Mouse (Mus musculus) neural tube, embryonic 10.5 days (tissue): ENCODE data around the gene Hsf4.

Experiments
- DNase-seq: peaks from one replicate; pipeline ENCODE4 v3.0.0-alpha.2; 2017; ENCODE audit warnings: low spot score; ENCODE audit errors: extremely low spot score

Gene Hsf4

DNA sequence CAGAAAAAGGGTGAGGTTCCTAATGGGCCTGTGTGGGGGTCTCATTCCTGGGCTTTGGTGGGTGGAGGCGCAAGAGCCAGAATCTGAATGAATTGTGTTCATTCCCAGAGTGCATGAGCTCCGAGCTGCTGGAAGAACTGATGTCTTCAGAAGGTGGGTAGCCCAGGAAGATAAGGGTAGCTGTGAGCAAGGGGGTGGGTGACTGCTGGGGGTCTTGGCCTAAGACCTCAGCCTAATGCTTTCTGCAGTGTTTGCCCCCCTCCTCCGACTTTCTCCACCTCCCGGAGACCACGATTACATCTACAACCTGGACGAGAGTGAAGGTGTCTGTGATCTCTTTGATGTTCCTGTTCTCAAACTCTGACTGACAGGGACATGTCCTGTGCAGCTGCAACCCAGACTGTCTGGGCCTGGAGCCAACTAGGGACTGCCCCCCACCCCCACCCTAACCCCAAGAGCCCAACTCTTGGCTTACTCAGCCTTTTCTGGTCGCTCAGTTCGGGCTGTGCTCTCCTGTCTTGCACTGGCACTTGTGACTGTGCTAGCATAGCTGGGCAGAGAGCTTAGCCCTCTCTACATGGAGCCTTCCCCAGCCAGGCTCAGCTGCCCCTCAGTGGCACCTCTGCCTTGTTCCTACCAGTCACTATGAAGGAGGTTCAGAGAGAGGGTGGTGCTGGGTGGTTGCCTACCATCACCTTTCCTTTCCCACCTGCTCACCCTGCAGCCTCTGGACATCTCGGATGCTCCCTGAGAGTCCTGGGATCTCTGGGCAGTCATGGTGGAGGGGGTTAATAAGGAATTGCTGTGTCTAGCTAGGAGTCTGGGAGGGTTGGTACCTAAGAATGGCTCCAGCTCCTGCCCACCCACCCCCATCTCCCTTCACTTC is 35.0 kb downstream of the Hsf4 start:
- no peak for DNase-seq

DNA sequence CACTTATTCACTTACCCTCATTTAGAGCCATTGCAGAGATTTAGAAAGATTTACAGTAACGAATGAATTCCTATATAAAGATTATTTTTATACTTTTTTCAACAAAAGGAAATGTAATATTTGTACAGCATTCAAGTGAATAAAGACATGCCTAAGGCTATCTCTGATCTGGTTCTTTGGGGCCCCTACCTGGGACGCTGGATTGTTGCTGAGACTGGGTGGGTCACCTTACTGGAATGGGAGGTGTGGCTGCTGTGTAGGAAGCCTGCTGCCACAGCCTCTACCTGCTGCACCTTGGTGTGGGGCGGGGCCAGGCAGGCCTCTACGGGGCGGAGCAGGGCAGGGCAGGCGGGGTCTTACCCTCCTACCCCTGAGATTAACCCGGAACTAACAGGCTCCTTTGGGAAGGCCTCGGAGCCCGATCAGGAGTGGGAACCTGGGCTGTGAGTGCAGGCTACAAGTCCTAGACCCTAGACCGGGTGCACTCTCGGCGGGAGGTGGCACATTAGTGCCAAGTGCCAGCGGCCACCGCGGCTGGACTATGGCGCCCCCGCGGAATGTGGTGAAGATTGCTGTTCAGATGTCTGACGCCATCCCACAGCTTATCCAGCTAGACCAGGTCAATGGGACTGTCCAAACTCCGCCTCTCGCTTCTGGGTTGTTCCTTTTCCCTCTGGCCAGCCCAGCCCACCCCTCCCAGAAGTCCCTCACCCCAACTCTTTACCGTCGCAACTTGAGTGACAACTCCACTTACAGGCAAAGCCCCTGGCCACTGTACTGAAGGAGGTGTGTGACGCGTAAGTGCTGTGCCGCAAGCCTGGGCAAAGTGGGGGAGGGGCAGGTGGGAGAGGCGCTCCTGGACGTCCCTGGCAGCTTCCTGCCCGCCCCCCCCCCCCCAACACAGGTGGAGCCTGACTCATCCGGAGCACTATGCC is 35.9 kb downstream of the Hsf4 start, which contains the start of gene Elmo3:
Gene Elmo3 (plus strand): TSS at position 391 of the 935 bp plus-strand sequence.
- peak; percentile 49 for DNase-seq

DNA sequence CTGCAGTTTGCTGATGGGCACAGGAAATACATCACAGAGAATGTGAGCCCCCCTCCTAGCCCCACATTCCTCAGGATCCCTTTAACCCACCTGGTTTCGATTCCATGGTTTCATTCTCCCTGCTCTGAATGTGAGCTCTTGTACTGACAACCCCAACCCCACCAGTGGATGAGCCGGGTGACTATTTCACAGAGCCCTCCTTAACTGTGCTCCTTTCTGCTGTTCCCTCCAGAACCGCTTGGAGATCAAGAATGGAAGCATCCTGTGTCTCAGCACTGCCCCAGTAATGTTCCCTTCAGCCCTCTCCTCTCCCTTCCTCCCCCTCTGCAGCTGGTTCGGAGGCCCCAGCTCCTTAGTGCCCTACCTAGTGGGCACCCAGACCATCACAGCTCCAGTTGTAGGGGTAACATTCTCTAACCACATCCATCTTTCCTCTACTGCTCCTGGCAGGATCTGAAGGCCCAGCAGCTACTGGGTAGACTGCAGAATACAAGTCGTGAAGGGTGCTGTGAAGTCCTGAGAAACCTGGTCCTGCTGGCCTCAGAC is 36.6 kb downstream of the Hsf4 start:
- DNase-seq, result no peak

DNA sequence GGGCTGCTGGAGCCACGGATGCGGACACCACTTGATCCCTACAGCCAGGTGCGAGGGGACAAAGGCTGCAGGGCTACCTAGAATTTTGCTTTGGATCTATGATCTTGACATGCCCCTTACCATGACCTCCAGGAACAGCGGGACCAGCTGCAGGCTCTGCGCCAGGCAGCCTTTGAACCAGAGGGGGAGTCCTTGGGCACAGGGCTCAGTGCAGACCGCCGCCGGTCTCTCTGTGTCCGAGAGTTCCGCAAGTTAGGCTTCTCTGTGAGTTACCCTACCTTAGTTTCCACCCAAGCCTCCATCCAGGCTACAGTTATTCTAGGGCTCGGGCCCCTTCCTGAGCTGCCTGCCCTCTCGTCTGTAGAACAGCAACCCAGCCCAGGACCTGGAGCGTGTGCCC is 38.1 kb downstream of the Hsf4 start:
- DNase-seq, result no peak

DNA sequence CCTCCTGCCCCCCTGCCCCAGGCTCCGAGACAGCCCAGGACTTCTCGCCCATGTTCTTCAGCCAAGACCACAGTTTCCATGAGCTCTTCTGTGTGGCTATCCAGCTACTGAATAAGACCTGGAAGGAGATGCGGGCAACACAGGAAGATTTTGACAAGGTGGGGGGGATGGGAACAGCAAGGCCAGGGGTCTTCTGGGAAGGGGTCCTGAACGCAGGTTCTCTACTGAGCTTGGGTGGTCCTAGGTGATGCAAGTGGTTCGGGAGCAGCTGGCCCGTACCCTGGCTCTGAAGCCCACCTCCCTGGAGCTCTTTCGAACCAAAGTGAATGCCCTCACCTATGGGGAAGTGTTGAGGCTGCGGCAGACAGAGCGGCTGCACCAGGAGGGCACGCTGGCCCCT is 38.8 kb downstream of the Hsf4 start:
- DNase-seq, result no peak

DNA sequence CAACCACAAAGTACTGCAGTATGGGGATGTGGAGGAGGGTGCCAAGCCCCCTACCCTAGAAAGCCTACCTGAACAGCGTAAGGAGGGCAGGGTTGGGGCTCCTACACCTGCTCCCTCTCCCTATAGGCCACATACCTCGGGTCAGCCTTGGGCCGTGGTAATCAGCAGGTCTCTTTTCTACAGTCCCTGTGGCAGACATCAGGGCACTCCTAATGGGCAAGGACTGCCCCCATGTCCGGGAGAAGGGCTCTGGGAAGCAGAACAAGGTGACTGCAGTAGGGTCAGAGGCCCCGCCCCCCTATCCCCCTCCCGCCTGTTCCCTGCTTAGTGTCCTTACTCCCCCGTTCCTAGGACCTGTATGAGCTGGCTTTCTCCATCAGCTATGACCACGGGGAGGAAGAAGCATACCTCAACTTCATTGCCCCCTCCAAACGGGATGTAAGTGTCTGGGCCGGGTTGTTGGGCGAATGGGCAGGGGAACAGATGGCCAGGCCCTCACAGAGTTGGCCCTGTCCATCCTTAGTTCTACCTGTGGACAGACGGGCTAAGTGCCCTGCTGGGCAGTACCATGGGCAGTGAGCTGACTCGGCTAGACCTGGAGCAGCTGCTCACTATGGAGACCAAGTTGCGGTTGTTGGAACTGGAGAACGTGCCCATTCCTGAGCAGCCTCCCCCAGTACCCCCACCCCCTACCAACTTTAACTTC is 39.7 kb downstream of the Hsf4 start:
- no peak for DNase-seq

DNA sequence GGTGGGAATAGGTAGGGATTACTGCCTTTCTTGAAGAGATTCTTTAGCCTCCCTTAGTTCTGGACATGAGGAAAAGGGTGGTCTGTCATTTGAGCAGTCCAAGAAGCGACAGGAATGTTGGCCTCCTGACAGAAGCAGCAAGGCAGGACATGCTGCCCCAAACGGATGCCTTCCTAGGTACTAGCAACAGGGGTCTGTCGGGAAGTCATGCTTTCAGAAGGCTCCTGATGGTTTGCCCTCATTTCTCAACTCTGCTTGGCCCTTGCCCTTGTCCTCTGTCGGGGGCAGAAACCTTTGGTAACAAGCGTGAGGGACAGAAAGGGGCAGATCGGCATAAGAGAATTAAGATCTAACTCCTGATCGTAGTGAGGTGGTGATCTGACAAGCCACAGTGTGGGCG is 40.5 kb downstream of the Hsf4 start:
- no peak for DNase-seq

DNA sequence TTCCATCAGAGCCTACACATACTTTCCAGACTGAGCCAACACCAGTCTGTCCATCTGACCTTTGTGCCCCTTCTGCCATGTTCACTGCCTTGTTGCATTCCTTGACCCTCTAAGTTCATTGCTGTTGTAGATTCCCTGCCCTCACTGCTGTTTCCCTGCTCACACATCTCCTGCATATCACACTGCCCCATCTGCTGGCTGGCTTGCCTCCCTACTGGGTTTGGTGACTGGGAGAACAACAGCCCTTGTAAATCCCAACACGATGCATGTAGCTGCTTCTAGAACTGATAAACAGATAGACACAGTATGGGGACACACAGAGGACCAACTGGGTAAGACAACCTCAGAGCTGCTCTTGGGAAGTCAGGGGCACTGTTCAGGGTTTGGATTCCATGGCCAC is 42.1 kb downstream of the Hsf4 start:
- DNase-seq, result no peak

DNA sequence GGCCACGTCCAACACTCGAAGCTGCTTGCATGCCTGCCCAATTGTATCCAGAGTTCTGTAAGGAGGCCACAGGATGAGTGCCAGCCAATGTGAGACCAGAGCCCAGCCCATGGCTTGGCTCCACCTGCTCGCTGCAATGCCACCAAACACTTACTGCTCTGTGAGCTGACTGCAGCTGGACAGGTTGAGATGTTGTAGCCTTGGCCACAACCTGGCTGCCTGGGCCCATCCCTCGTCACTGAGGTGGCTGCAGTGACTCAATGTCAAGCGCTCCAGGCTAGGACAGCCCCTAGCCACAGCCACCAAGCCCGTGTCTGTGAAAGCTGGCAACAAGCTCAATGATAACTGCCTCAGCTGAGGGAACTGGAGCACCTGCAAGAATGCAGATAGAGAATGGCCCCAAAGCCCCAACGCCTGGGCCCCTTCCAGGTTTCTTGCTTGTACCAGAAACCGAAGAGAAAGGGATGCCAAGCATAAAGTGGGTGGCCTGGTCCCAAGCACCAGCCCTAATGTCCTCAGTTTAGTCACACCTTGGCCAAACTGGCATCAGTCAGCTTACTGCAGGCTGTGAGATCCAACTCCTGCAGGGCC is 43.4 kb downstream of the Hsf4 start:
- no peak for DNase-seq

DNA sequence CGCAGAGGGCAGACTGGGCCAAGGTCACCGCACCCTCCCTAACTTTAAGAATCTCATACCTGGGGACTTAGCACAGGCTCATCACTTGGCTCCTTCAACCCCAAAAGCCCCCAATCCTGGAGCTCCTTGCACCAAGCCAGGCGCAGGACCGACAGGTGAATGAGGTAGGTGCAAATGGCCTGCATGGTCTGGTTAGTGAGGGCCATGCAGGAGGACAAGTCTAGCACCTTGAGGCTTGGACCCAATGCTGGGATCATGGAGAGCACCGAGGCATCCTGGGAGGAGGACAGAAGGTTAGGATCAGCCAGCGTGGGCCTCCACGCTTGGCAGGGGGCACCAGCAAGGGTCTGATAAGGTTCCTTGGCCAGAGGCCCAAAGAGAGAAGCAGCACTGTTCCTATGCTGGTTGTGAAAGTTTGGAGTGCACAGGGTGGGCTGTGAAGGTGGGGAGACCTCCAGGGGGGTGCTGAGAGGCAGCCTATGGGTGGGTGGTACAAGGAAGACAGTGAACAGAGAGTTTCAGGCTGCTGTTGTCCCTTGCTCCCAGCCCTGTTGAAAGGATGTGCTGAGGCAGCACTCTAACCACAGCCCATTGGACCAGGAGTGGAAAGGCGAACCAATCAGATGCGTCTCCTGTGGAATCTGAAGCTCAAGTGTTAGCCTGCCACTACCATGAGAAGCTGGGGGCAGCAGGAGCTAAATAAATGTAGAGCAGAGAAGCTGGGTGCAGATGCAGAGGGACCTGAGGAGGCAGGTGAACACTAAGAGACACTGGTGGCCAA is 44.2 kb downstream of the Hsf4 start:
- no peak for DNase-seq

DNA sequence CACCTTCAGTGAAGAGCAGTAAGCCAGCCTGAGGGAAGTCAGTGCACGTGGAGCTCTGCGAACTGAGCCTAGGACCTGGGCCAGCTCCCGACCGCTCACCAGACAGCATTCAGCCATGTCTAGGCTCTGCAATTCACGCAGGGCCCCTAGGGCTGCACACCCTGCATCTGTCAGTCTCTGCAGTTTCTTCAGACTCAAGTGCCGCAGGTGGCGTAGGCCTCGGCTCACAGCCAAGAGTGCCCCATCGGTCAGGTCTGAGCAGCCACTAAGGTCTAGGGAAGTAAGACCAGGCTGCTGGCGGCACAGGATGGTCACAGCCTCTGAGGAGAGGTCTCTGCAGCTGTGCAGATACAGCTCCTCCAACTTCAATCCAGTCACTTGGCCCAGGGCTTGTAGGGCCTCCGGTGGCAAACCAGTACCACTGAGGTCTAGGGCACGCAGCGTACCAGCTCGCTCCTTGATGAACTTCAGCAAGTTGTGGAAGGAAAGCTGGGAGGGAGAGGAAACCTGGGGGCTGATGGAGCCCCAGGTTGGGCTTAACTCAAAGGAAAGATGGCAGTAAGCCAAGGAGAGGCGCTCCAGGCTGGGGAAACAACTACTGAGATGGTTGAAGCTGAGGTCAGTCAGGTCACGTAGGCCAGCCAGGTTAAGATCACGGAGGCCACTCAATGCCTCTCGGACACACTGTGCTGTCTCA is 45.6 kb downstream of the Hsf4 start:
- DNase-seq, result no peak

DNA sequence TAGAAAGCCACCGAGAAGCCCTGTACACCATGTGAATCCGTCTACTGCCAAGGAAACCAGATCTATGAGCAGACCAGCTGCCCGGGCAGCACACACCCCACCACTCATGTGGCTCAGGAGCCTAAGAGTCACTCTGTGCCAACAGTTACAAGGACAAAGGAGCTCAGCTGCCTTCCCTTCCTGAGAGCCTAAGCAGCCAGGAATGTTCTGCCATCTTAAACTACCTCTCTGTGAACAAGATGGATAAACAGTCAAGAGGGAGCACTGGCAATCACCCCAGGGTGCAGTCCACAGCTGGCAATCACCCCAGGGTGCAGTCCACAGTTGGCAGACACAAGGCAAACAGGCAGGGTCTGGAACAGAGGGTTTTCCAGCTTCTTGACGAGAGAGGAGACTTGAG is 48.3 kb downstream of the Hsf4 start:
- no peak for DNase-seq

DNA sequence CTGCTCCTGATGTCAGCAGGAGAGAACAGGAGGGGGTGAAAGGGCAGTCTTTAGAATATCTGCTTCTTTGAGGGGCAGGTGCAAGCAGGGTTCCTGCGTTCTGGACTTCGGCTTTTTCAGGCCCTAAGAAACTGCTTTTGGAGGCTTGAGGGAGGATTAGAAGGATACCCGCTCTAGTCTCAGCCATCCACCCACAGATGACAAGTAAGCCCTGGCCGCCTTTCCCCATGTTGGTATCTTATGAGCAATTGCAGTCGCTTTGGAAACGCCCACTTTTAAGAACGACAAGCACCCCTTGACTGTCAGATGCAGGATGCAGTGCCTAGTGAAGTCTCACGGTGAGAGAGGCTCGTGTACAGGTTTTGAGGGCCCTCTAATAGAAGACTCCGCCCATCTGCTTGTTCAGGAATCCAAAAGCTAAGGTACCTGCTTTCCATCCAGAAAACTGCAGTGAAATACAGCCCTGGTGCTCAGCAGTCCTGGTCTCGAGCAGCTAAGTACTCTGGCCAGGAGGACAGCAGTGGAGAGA is 49.1 kb downstream of the Hsf4 start:
- no peak for DNase-seq

DNA sequence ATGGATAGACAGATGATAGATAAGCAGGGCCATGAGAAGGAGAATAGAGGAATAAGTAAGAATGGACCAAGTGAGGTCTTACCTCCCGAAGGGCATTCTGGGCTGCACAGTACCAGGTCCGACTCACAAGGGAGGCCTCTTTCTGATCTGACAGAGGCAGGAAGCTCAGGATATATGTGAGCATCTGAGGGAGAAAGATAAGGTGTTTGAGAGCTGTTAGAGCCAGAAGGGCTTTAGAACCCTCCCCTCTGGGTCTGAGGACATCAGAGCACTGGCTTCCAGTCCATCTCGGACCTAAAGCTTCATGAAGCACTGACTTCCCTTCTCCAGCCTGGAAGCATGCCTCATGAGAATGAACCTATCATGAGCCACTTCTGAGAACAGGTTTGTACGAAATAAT is 53.6 kb downstream of the Hsf4 start:
- no peak for DNase-seq
